Mouse (Mus musculus) ES-Bruce4 (cell line): ENCODE results near the gene 1700113H08Rik.

Source experiments
- CTCF ChIP-seq: IDR thresholded peaks from one replicate; pipeline ENCODE4 v1.8.1; 2011; ENCODE audit warnings: low read depth, low read length
- POLR2A ChIP-seq: IDR thresholded peaks from one replicate; pipeline ENCODE4 v1.8.1; 2011; ENCODE audit warnings: low read length; ENCODE audit not compliant: insufficient read depth

DNA sequence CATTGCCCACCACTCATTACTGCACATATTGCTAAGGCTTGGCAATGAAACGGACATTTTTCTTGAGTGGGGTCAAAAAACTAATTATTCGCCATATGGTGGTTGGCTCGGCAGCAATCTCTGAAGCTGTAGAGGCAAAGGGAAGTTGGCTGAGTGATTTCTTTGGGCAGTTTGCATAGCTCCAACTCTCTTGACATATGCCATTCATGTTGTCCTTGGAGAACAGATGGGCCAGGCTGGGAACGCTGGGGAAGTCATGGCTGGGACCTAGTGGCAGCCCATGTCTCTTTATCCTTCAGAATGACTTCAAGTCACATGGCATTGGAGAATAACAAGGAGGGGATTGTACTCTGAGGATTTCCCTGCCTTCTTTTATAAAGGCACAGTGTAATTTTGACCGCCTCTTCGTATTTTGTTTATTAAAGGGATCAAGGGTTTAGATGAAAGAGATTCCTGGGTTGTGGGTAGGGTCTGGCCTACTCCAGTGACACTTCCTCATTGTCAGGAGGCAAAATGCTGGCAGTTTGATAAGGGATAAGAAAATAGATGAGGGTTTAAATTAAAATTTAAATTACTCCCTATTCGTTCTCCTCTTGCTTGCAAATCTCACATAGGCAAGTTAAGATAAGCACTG is 138.4 kb downstream of the 1700113H08Rik start:
- TF ChIP-seq CTCF (no peak), POLR2A (no peak)
